Mouse (Mus musculus): ENCODE data around the gene Kcnk6. TPM values are rescaled to one million over a fixed set of nuclear protein-coding genes. Genes with fewer than 3 reads are reported as not detected.
"Not testable (repeated sequence)": the region's sequence is repeated elsewhere in the genome, so short reads cannot be mapped to it uniquely, and the experiment has no call there.

Kcnk6 gene
- polyA plus RNA-seq, 1 experiment, result 34.3 TPM

DNA sequence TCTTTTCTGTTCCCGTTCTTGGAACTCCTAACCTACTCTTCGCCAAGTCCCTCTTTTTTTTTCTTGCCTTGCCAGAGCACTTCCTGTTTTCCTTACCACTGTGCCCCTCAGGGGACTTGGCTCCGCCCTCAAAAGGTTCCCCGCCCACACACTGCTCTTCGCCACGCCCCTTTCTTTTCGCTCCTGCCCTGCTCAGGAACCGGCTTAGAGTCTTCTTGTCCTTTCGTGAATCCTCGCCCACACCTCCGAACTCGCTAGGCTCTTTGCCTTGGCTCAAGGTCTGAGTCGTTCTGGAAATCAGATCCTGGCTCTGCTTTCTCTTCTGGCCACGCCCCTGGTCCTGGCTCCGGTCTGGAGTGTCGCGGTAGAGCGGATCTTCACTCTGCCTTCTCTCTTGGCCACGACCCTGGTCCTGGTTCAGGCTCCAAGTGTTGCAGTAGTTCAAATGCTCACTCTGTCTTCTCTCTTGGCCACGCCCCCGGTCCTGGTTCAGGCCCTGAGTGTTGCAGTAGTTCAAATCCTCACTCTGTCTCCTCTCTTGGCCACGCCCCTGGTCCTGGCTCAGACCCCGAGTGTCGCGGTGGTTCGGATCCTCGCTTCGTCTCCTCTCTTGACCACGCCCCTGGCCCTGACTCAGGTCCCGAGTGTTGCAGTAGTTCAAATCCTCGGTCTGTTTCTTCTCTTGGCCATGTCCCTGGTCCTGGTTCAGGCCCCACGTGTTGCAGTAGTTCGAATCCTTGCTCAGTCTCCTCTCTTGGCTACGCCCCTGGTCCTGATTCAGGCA is 20.7 kb downstream of the Kcnk6 start:
- 8% methylated on average over 34 of the region's 34 CpGs for WGBS
- H3K27ac ChIP-seq (ENCODE audit: insufficient read depth, low read length), result peak overlapping the region; percentile 77
- H3K27me3 ChIP-seq (ENCODE audit: control insufficient read depth, insufficient read depth, low read length), result no peaks in the 10 kb centered on the region
- no peaks in the 10 kb centered on the region for H3K4me1 ChIP-seq (ENCODE audit: control insufficient read depth, insufficient read depth, insufficient read length)
- H3K36me3 ChIP-seq (ENCODE audit: control insufficient read depth, insufficient read depth, low read length), result no peaks in the 10 kb centered on the region
- TF ChIP-seq CTCF (IDR thresholded peaks at IDR 0.05; ENCODE audit: extremely low read depth, insufficient read depth, insufficient read length, insufficient replicate concordance) (no peak), POLR2A (IDR thresholded peaks at IDR 0.05; ENCODE audit: low read depth, low read length) (peak; percentile 4; the same call in 1 of the 2 replicates)
- peak; percentile 82 to 87 for DNase-seq (ENCODE audit: low read depth in 1 of 2, low spot score in 2 of 2)
- peak overlapping the region; percentile 67 for H3K4me3 ChIP-seq (ENCODE audit: extremely low read depth, insufficient read depth, insufficient read length)

DNA sequence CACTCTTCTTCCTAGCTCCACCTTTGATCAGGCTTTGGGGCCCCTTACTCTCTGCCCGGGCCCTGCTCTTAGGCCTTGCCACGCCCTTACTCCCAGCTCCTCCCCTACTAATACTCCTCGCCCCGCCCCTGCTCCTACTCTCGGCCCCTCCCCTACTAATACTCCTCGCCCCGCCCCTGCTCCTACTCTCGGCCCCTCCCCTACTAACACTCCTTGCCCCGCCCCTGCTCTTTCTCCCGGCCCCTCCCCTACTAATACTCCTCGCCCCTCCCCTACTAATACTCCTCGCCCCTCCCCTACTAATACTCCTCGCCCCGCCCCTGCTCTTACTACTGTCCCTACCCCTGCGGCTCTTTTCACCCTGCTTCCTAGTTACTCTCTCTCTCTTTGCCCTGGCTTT is 21.3 kb downstream of the Kcnk6 start:
- 9% methylated on average over 9 of the region's 15 CpGs for WGBS
- not testable (repeated sequence) for H3K36me3 ChIP-seq (ENCODE audit: control insufficient read depth, insufficient read depth, low read length); H3K27me3 ChIP-seq (ENCODE audit: control insufficient read depth, insufficient read depth, low read length); H3K4me1 ChIP-seq (ENCODE audit: control insufficient read depth, insufficient read depth, insufficient read length)
- Histone ChIP-seq H3K27ac (ENCODE audit: insufficient read depth, low read length) (peak overlapping the region; percentile 77), H3K4me3 (ENCODE audit: extremely low read depth, insufficient read depth, insufficient read length) (peak overlapping the region; percentile 67)
- peak in 1 of 2 experiments; percentile 40 for DNase-seq (ENCODE audit: low read depth in 1 of 2, low spot score in 2 of 2)

DNA sequence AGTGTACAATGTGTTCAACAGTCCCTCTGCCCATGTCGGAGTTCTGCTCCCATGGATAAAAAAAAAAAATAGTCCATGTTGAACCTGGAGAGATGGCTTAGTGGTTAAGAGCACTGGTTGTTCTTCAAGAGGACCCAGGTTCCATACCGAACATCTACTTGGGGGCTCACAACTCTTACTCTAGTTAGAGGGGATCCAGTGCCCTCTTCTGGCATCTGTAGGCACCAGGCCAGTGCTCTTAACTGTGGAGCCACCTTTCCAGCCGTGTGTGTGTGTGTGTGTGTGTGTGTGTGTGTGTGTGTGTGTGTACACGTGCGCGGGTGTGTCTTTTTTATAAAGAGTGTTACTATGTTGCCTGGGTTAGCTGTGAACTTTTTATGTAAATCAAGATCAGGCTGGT is 29.7 kb downstream of the Kcnk6 start:
- 48% methylated on average over 6 of the region's 6 CpGs for WGBS
- no peaks in the 10 kb centered on the region for H3K27me3 ChIP-seq (ENCODE audit: control insufficient read depth, insufficient read depth, low read length)
- no peak overlapping the region for H3K27ac ChIP-seq (ENCODE audit: insufficient read depth, low read length)
- TF ChIP-seq CTCF (IDR thresholded peaks at IDR 0.05; ENCODE audit: extremely low read depth, insufficient read depth, insufficient read length, insufficient replicate concordance) (no peak), POLR2A (IDR thresholded peaks at IDR 0.05; ENCODE audit: low read depth, low read length) (no peak)
- H3K36me3 ChIP-seq (ENCODE audit: control insufficient read depth, insufficient read depth, low read length), result no peaks in the 10 kb centered on the region
- no peak for DNase-seq (ENCODE audit: low read depth in 1 of 2, low spot score in 2 of 2)
- H3K4me3 ChIP-seq (ENCODE audit: extremely low read depth, insufficient read depth, insufficient read length), result no peak overlapping the region
- no peaks in the 10 kb centered on the region for H3K4me1 ChIP-seq (ENCODE audit: control insufficient read depth, insufficient read depth, insufficient read length)

DNA sequence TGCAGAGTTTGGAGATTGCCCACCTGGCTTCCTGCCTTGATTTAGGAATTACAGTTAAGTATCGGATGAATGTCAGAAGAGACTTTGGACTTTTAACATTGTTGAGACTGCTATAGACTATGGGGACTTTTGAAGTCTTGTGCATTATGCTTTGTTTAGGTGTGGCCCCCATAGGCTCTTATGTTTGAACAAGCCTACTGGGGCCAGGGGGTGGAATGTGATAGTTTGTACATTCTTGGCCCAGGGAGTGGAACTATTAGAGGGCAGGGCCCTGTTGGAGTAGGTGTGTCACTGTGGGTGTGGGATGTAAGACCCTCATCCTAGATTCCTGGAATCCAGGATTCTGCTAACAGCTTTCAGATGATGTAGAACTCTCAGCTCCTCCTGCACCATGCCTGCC is 38.1 kb downstream of the Kcnk6 start:
- not testable (repeated sequence) for H3K27ac ChIP-seq (ENCODE audit: insufficient read depth, low read length); H3K27me3 ChIP-seq (ENCODE audit: control insufficient read depth, insufficient read depth, low read length); H3K4me3 ChIP-seq (ENCODE audit: extremely low read depth, insufficient read depth, insufficient read length); DNase-seq (ENCODE audit: low read depth in 1 of 2, low spot score in 2 of 2); H3K4me1 ChIP-seq (ENCODE audit: control insufficient read depth, insufficient read depth, insufficient read length); H3K36me3 ChIP-seq (ENCODE audit: control insufficient read depth, insufficient read depth, low read length)
- 95% methylated on average over 1 of the region's 1 CpGs for WGBS

DNA sequence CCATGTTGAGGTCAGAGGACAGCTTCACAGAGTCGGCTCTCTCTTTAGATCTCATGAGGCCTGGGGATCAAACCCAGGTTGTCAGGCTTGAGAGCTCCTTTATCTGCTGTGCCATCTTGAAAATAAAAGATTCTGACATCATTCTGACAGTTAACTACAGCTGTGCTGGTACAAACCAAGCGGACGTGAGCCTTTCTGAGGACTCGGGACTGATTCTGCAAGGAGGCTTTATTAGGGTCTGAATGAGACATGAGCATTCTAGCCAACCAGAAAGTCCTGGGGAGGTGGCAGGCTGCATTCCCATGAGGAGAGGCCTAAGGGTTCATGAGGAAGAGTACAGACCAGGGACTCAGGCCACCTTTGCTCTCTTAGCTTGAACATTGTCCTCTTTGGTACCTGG is 51.0 kb downstream of the Kcnk6 start:
- DNase-seq (ENCODE audit: low read depth in 1 of 2, low spot score in 2 of 2); H3K36me3 ChIP-seq (ENCODE audit: control insufficient read depth, insufficient read depth, low read length); H3K27ac ChIP-seq (ENCODE audit: insufficient read depth, low read length); H3K27me3 ChIP-seq (ENCODE audit: control insufficient read depth, insufficient read depth, low read length); H3K4me3 ChIP-seq (ENCODE audit: extremely low read depth, insufficient read depth, insufficient read length); H3K4me1 ChIP-seq (ENCODE audit: control insufficient read depth, insufficient read depth, insufficient read length): not testable (repeated sequence)
- WGBS, result 71% methylated on average over 4 of the region's 4 CpGs

DNA sequence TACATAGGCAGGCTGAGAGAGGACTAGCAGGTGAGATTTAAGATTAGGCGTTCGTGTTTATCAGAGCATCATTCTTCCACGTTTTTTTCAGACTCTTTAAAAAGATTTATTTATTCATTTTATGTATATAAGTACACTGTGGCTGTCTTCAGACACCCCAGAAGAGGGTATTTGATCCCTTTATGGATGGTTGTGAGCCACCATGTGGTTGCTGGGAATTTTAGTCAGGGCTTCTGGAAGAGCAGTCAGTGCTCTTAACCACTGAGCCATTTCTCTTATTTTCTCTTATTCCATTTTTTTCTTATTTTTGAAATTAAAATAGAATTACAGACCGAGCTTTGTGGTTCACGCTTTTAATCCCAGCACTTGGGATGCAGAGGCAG is 51.5 kb downstream of the Kcnk6 start:
- peaks cover 9% of the 10 kb centered on the region; the same call in 1 of the 2 replicates for H3K4me1 ChIP-seq (ENCODE audit: control insufficient read depth, insufficient read depth, insufficient read length)
- peak overlapping the region; percentile 65 for H3K4me3 ChIP-seq (ENCODE audit: extremely low read depth, insufficient read depth, insufficient read length)
- no peaks in the 10 kb centered on the region for H3K27me3 ChIP-seq (ENCODE audit: control insufficient read depth, insufficient read depth, low read length)
- WGBS, result 40% methylated on average over 5 of the region's 5 CpGs
- no peak for TF ChIP-seq CTCF (IDR thresholded peaks at IDR 0.05; ENCODE audit: extremely low read depth, insufficient read depth, insufficient read length, insufficient replicate concordance)
- TF ChIP-seq POLR2A (IDR thresholded peaks at IDR 0.05; ENCODE audit: low read depth, low read length), result no peak
- peaks cover 6% of the 10 kb centered on the region for H3K36me3 ChIP-seq (ENCODE audit: control insufficient read depth, insufficient read depth, low read length)
- DNase-seq (ENCODE audit: low read depth in 1 of 2, low spot score in 2 of 2), result no peak
- H3K27ac ChIP-seq (ENCODE audit: insufficient read depth, low read length), result peak overlapping the region; percentile 72

DNA sequence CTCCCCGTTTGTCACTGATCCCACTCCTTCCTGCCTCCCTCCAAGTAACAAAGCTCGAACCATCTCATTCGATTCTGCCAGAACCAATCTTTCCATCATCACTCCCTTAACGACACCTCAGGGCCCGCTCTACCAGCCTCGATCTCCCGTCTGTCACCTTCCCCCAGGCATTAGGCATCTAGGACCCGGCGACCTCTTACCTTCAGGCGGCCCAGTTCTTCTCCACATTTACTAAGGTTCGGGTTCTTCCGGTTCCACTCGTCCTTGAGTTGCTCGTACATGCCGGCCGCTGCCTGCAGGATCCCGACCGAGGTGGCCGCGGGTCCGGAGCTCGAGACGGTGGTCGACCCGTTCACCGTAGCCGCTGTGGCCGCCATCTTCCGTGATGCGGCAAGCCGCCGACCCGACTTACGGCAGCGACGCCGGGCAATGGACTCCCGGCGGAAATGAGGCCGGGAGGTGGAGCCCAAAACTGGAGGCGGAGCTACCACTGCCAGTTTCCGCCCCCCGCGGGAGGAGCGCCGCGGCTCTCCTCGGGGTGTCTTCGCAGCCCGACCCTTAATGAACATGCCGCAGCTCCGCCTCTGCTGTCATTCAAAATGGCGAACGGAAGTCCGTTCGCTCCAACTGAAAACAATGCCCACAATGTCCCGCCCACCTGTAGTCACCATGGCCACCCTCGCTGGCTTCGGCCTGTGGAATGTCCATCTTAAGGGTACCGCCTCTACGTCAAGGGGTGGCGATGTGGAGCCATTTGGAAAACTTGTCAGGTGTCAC is 52.0 kb downstream of the Kcnk6 start, which contains the start of gene Psmd8:
TSS of gene Psmd8 (minus strand) at position 625 of the 777 bp plus-strand sequence.
- Histone ChIP-seq H3K4me1 (ENCODE audit: control insufficient read depth, insufficient read depth, insufficient read length) (peaks cover 9% of the 10 kb centered on the region; the same call in 1 of the 2 replicates), H3K27ac (ENCODE audit: insufficient read depth, low read length) (peak within 1 kb of the TSS; percentile 72), H3K4me3 (ENCODE audit: extremely low read depth, insufficient read depth, insufficient read length) (peak within 1 kb of the TSS; percentile 68), H3K36me3 (ENCODE audit: control insufficient read depth, insufficient read depth, low read length) (peaks cover 12% of the 10 kb centered on the region), H3K27me3 (ENCODE audit: control insufficient read depth, insufficient read depth, low read length) (no peaks in the 10 kb centered on the region)
- WGBS, result under 1% methylated on average over 62 of the region's 62 CpGs
- DNase-seq (ENCODE audit: low read depth in 1 of 2, low spot score in 2 of 2), result peak; percentile 93 to 96
- TF ChIP-seq POLR2A (IDR thresholded peaks at IDR 0.05; ENCODE audit: low read depth, low read length) (peak; percentile 91), CTCF (IDR thresholded peaks at IDR 0.05; ENCODE audit: extremely low read depth, insufficient read depth, insufficient read length, insufficient replicate concordance) (no peak)

Data from spleen, adult 2 months (tissue).